Mouse (Mus musculus) E14TG2a.4 (cell line): ENCODE results near the gene Tpst2.

Source experiments
- H3K27me3 ChIP-seq: 2 replicates; pipeline ENCODE4 v1.6.1; 2014; ENCODE audit warnings: low read length, control low read depth; ENCODE audit not compliant: insufficient read depth
- H3K36me3 ChIP-seq: 2 replicates; pipeline ENCODE4 v1.6.1; 2014; ENCODE audit warnings: low read length, control low read depth; ENCODE audit not compliant: insufficient read depth
- H3K4me1 ChIP-seq: replicated peaks from 2 replicates; pipeline ENCODE4 v1.6.1; 2014; ENCODE audit warnings: low read depth, low read length, control low read depth
- H3K4me3 ChIP-seq: replicated peaks from 2 replicates; pipeline ENCODE4 v1.5.1; 2014; ENCODE audit warnings: mild to moderate bottlenecking, low read length
- H3K9me3 ChIP-seq: 2 replicates; pipeline ENCODE4 v1.6.1; 2014; ENCODE audit warnings: low read length, control low read depth
- CTCF ChIP-seq: conservative IDR thresholded peaks from 2 replicates; pipeline ENCODE4 v1.5.1; 2014; ENCODE audit warnings: low read length
- NANOG ChIP-seq: IDR thresholded peaks from 2 replicates; pipeline ENCODE4 v1.6.1; 2014; ENCODE audit warnings: borderline replicate concordance, low read length, mixed read lengths
- POU5F1 ChIP-seq: IDR thresholded peaks from 2 replicates; pipeline ENCODE4 v1.6.1; 2014; ENCODE audit warnings: low read length, borderline replicate concordance

Tpst2 gene

GRCm38 (mm10) chr5:112320936-112321335 is 44.4 kb downstream of the Tpst2 start:
- Histone ChIP-seq H3K4me1 (peaks cover 40% of the 10 kb centered on the region), H3K9me3 (no peaks in the 10 kb centered on the region), H3K4me3 (no peak overlapping the region), H3K36me3 (peaks cover 5% of the 10 kb centered on the region; the same call in 1 of the 2 replicates), H3K27me3 (no peaks in the 10 kb centered on the region)
- TF ChIP-seq NANOG, result no peak
- no peak for TF ChIP-seq CTCF
- TF ChIP-seq POU5F1, result no peak

DNA sequence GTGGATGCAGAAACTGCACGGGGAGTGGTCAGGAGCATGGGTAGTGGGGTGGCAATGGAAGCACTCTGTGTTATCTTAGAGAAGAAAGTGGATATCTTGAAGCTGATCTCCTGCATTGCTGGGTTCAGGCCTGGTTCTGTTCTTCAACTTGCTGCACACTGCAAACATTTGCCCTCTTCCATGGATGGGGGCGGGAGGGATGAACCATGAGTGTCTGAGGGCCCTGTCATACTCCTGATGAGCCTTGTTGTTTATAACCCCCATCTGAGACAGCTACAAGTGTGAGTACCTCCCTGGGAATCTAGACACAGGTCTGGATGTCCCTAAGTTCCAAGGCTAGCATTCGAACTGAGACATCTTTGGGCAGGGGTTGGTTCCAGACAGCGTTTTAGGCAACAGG is 44.9 kb downstream of the Tpst2 start:
- Histone ChIP-seq H3K9me3 (no peaks in the 10 kb centered on the region), H3K4me3 (no peak overlapping the region), H3K36me3 (peaks cover under 1% of the 10 kb centered on the region; the same call in 1 of the 2 replicates), H3K4me1 (peaks cover 40% of the 10 kb centered on the region), H3K27me3 (no peaks in the 10 kb centered on the region)
- TF ChIP-seq CTCF, result no peak
- TF ChIP-seq NANOG, result no peak
- TF ChIP-seq POU5F1, result no peak

- H3K9me3 ChIP-seq, result no peaks in the 10 kb centered on the region
- no peak overlapping the region for H3K4me3 ChIP-seq
- peaks cover 57% of the 10 kb centered on the region for H3K4me1 ChIP-seq
- peaks cover 10% of the 10 kb centered on the region for H3K36me3 ChIP-seq
- no peaks in the 10 kb centered on the region for H3K27me3 ChIP-seq
- no peak for TF ChIP-seq POU5F1
- TF ChIP-seq NANOG, result no peak
- TF ChIP-seq CTCF, result no peak
Observed at GRCm38 (mm10) chr5:112323246-112323645, 46.8 kb downstream of the Tpst2 start.

- Histone ChIP-seq H3K36me3 (peaks cover 26% of the 10 kb centered on the region), H3K4me1 (peaks cover 48% of the 10 kb centered on the region), H3K27me3 (no peaks in the 10 kb centered on the region), H3K4me3 (peak overlapping the region; percentile 99), H3K9me3 (no peaks in the 10 kb centered on the region)
- TF ChIP-seq CTCF, result no peak
- no peak for TF ChIP-seq NANOG
- TF ChIP-seq POU5F1, result no peak
Observed at GRCm38 (mm10) chr5:112324637-112325545, 48.4 kb downstream of the Tpst2 start.

GRCm38 (mm10) chr5:112325546-112326445 is 49.3 kb downstream of the Tpst2 start, which contains the start of gene Tfip11:
Tfip11 (plus strand) TSS chr5:112326358.
- no peak for TF ChIP-seq NANOG
- no peak for TF ChIP-seq CTCF
- TF ChIP-seq POU5F1, result no peak
- H3K4me3 ChIP-seq, result peak within 1 kb of the TSS; percentile 99
- H3K4me1 ChIP-seq, result peaks cover 39% of the 10 kb centered on the region
- H3K9me3 ChIP-seq, result no peaks in the 10 kb centered on the region
- peaks cover 35% of the 10 kb centered on the region for H3K36me3 ChIP-seq
- no peaks in the 10 kb centered on the region for H3K27me3 ChIP-seq

DNA sequence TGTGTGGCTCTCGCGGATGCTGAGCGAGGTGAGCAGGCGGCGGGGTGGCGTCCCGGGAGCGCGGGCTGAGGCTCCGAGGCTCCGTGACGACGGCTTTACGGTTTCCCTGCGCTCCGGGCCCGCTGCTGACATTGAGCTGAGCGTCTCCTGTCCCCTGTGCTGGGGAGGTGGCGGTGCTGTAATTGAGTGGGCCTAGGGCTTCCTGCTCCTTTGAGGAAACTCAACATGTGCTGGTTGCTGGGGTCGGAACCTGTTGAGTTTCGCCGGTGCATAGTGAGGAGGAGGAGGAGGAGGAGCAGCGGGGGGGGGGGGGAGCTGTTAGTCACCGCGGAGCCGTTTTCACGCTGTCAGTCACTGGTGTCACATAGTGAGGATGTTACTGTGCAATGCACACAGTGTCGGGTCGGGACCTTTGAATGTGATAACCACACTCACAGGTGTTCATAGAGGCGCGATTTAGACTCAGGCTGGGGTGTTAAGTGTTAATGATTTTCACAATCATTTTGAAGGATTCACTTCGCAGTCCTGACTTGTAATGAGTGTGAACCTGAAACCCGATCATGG is 50.0 kb downstream of the Tpst2 start:
- peaks cover 37% of the 10 kb centered on the region for H3K4me1 ChIP-seq
- TF ChIP-seq POU5F1 (no peak), CTCF (no peak), NANOG (no peak)
- no peaks in the 10 kb centered on the region for H3K27me3 ChIP-seq

DNA sequence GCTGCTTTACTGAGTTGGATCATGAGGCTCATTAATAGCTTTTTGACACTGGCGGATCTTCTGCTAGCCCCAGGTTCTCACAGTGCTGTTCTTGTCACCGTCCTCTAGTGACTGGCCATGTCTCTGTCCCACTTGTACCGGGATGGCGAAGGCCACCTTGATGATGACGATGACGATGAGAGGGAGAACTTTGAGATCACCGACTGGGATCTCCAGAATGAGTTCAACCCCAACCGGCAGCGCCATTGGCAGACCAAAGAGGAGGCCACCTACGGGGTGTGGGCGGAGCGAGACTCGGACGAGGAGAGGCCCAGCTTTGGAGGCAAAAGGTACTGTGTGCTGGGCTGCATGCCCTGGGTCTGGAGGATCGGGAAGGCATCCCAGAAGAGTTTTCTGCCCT is 51.4 kb downstream of the Tpst2 start:
- TF ChIP-seq NANOG, result no peak
- no peak for TF ChIP-seq CTCF
- TF ChIP-seq POU5F1, result no peak
- H3K9me3 ChIP-seq, result no peaks in the 10 kb centered on the region
- H3K27me3 ChIP-seq, result no peaks in the 10 kb centered on the region
- no peak overlapping the region for H3K4me3 ChIP-seq
- H3K4me1 ChIP-seq, result peaks cover 44% of the 10 kb centered on the region
- H3K36me3 ChIP-seq, result peaks cover 55% of the 10 kb centered on the region

More for the DNA sequence above, 50.0 kb downstream of the Tpst2 start:
- Histone ChIP-seq H3K9me3 (no peaks in the 10 kb centered on the region), H3K36me3 (peaks cover 42% of the 10 kb centered on the region), H3K4me3 (peak overlapping the region; percentile 99)
